Mouse (Mus musculus): ENCODE data around the gene Top1.

GRCm38 (mm10) chr2:160724536-160724935, 78.8 kb downstream of the Top1 start:
- TF ChIP-seq CTCF (IDR thresholded peaks at IDR 0.05; ENCODE audit: borderline replicate concordance, control insufficient read depth, extremely low read depth, insufficient read depth, low read length, poor library complexity): no peak
- no peak for TF ChIP-seq POLR2A (IDR thresholded peaks at IDR 0.05; ENCODE audit: control insufficient read depth, extremely low read depth, insufficient read depth, low read length, poor library complexity)

Data from thymus, adult 2 months (tissue).